Mouse (Mus musculus) forebrain, postnatal 0 days (tissue): Measurements from ENCODE around the gene Tnfsf15. TPM values are rescaled to one million over a fixed set of nuclear protein-coding genes. Genes with fewer than 3 reads are reported as not detected.

Source experiments
- ATAC-seq: fragments of 200-750 bp; cut with Nextera tagmentation; 2 replicates; pipeline ENCODE4 v1.8.0; 2017; ENCODE audit warnings: mild to moderate bottlenecking, moderate library complexity
- DNase-seq: peaks from one replicate; pipeline ENCODE4 v3.0.0-alpha.2; 2015
- H3K27ac ChIP-seq: fragments of 300-500 bp; sonication (generic); 2 replicates; pipeline ENCODE4 v1.5.1; 2014; ENCODE audit warnings: low read depth, mild to moderate bottlenecking, antibody characterized with exemption, low read length, moderate library complexity, mixed read lengths
- H3K27me3 ChIP-seq: fragments of 300-500 bp; sonication (generic); 2 replicates; pipeline ENCODE4 v1.6.1; 2014; ENCODE audit warnings: mild to moderate bottlenecking, low read length, mixed read lengths; ENCODE audit not compliant: insufficient read depth
- H3K36me3 ChIP-seq: fragments of 300-500 bp; sonication (generic); 2 replicates; pipeline ENCODE4 v1.6.1; 2014; ENCODE audit warnings: mild to moderate bottlenecking, moderate library complexity; ENCODE audit not compliant: insufficient read depth
- H3K4me1 ChIP-seq: fragments of 300-500 bp; sonication (generic); 2 replicates; pipeline ENCODE4 v1.6.1; 2014; ENCODE audit warnings: antibody characterized with exemption; ENCODE audit not compliant: insufficient read depth
- H3K4me2 ChIP-seq: fragments of 300-500 bp; sonication (generic); 2 replicates; pipeline ENCODE4 v1.6.1; 2014; ENCODE audit warnings: low read depth, mild to moderate bottlenecking, moderate library complexity
- H3K4me3 ChIP-seq: fragments of 300-500 bp; sonication (generic); 2 replicates; pipeline ENCODE4 v1.5.1; 2014; ENCODE audit warnings: low read depth, low read length, mixed read lengths
- H3K9ac ChIP-seq: fragments of 300-500 bp; sonication (generic); 2 replicates; pipeline ENCODE4 v1.6.1; 2014; ENCODE audit warnings: mild to moderate bottlenecking
- H3K9me3 ChIP-seq: fragments of 300-500 bp; sonication (generic); 2 replicates; pipeline ENCODE4 v1.6.1; 2016; ENCODE audit warnings: low read length
- CTCF ChIP-seq: sonication (generic); IDR thresholded peaks from 2 replicates; pipeline ENCODE4 v1.5.1; 2016; ENCODE audit warnings: antibody characterized with exemption, control low read depth, low read depth
- WGBS: fragments of 180-500 bp; shearing (Covaris S2); extraction: QIAGEN DNeasy Blood & Tissue Kit; methylation state at CpG from one replicate; pipeline ENCODE4 v1.1.7; 2014; 5-methylcytosine and 5-hydroxymethylcytosine counted together
- polyA plus RNA-seq: library from polyadenylated mRNA; unstranded; fragments of >200 nt; fragmentation: Nextera tagmentation; extraction: Ambion mirVana; gene quantifications from 2 replicates; pipeline ENCODE4 v1.2.1, GENCODE M21; 2015
- total RNA-seq: library from RNA; depleted of rRNA; stranded (reverse); fragments of >200 nt; gene quantifications from 2 replicates; pipeline ENCODE4 v1.2.3, GENCODE M21; 2014

Tnfsf15 gene
- total and polyA plus RNA-seq, 2 experiments from 2014 or later: not detected

- no peak for TF ChIP-seq CTCF
- 95% methylated on average over 4 of the region's 4 CpGs for whole genome bisulfite sequencing
These were observed 42.8 kb downstream of the Tnfsf15 start for GRCm38 (mm10) chr4:63702006-63702704.

GRCm38 (mm10) chr4:63699749-63700148, 45.2 kb downstream of the Tnfsf15 start:
- Histone ChIP-seq H3K27ac (no peak overlapping the region), H3K4me3 (no peak overlapping the region), H3K36me3 (no peaks in the 10 kb centered on the region), H3K9ac (no peak overlapping the region), H3K4me2 (no peak overlapping the region), H3K4me1 (no peaks in the 10 kb centered on the region), H3K9me3 (no peaks in the 10 kb centered on the region), H3K27me3 (no peaks in the 10 kb centered on the region)
- WGBS: 49% methylated on average over 3 of the region's 3 CpGs
- ATAC-seq (no peak), DNase-seq (no peak)
- no peak for TF ChIP-seq CTCF

More at GRCm38 (mm10) chr4:63702006-63702704, 42.8 kb downstream of the Tnfsf15 start:
- ATAC-seq (no peak), DNase-seq (no peak)
- no peak overlapping the region for H3K4me2 ChIP-seq
- H3K9ac ChIP-seq: no peak overlapping the region
- no peaks in the 10 kb centered on the region for H3K9me3 ChIP-seq
- no peaks in the 10 kb centered on the region for H3K4me1 ChIP-seq
- H3K27ac ChIP-seq: no peak overlapping the region
- H3K4me3 ChIP-seq: no peak overlapping the region
- H3K27me3 ChIP-seq: no peaks in the 10 kb centered on the region
- H3K36me3 ChIP-seq: no peaks in the 10 kb centered on the region

DNA sequence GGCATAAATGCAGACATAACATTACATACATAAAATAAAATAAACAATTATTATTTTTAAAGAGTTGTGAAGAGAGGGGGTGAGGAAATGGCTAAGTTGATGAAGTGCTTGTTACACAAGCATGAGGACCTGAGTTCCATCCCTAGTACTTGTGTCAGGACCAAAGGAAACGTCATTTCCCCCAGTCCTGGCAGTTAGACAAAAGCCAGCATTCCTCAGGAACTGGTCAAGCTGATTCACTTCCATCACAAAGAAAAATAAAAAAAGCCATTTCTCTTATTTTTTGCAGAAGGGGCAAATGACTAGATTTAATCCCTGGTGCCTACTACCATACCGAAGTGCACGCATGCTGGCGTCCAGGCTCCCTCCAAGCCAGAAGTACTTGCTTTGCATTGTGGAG, 48.0 kb downstream of the Tnfsf15 start:
- no peak overlapping the region for H3K27ac ChIP-seq
- H3K9ac ChIP-seq: no peak overlapping the region
- DNase-seq (no peak), ATAC-seq (no peak)
- no peaks in the 10 kb centered on the region for H3K36me3 ChIP-seq
- H3K27me3 ChIP-seq: no peaks in the 10 kb centered on the region
- no peaks in the 10 kb centered on the region for H3K9me3 ChIP-seq
- no peaks in the 10 kb centered on the region for H3K4me1 ChIP-seq
- H3K4me3 ChIP-seq: no peak overlapping the region
- no peak overlapping the region for H3K4me2 ChIP-seq
- TF ChIP-seq CTCF: no peak
- WGBS: 86% methylated on average over 4 of the region's 4 CpGs

DNA sequence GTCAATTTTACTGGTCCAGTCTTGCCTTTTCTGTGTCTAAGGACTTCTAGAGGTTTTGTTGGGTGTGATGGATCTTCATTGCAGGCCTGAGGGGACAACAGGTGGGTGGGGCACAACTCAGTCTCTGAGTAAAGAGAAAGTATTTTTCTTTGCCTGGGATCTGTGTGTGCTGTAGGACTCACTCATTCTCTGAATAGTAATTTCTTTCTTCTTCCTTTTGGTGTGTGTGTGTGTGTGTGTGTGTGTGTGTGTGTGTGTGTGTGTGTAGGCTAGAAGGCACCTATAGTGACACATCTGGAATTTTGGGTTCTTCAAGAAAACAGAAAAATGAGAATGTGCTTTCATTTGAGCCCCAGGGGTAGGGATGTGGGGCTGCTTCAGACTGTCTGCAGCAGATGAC, 52.6 kb downstream of the Tnfsf15 start:
- Histone ChIP-seq H3K4me3 (no peak overlapping the region), H3K9me3 (no peaks in the 10 kb centered on the region), H3K4me1 (no peaks in the 10 kb centered on the region), H3K4me2 (no peak overlapping the region), H3K9ac (no peak overlapping the region), H3K27me3 (no peaks in the 10 kb centered on the region), H3K27ac (no peak overlapping the region), H3K36me3 (no peaks in the 10 kb centered on the region)
- DNase-seq (no peak), ATAC-seq (no peak)
- no peak for TF ChIP-seq CTCF

- H3K27ac ChIP-seq: no peak overlapping the region
- H3K4me2 ChIP-seq: no peak overlapping the region
- no peak for TF ChIP-seq CTCF
- H3K4me3 ChIP-seq: no peak overlapping the region
- WGBS: 76% methylated on average over 8 of the region's 8 CpGs
- no peaks in the 10 kb centered on the region for H3K27me3 ChIP-seq
- H3K36me3 ChIP-seq: no peaks in the 10 kb centered on the region
- DNase-seq: no peak
- no peak for ATAC-seq
- no peaks in the 10 kb centered on the region for H3K9me3 ChIP-seq
- H3K4me1 ChIP-seq: no peaks in the 10 kb centered on the region
- H3K9ac ChIP-seq: no peak overlapping the region
These were observed 57.5 kb downstream of the Tnfsf15 start for GRCm38 (mm10) chr4:63687429-63687828.

DNA sequence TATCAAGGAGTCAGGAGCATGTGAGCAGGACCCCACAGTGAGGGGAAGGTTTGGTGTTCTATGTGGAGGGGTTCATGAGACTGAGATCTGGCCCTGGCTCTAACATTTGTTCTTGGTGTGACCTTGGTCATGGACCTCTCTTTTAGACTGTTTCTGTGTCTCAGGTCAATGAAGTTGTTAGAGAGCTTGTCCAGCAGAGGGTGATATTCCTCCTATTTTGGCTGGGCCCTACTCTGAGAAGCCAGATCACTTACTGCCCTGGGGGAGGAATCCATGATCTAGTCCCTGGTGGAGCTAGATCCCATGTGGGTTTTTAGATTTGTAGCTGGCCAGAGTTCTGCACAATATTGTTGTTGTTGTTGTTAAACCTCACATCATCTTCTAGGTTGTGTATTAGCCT, 58.8 kb downstream of the Tnfsf15 start:
- Histone ChIP-seq H3K4me3 (no peak overlapping the region), H3K36me3 (no peaks in the 10 kb centered on the region), H3K27me3 (no peaks in the 10 kb centered on the region), H3K4me2 (no peak overlapping the region), H3K9ac (no peak overlapping the region), H3K9me3 (no peaks in the 10 kb centered on the region), H3K27ac (no peak overlapping the region), H3K4me1 (no peaks in the 10 kb centered on the region)
- ATAC-seq (no peak), DNase-seq (no peak)
- peak; percentile 56 for TF ChIP-seq CTCF

GRCm38 (mm10) chr4:63685253-63685525, 59.7 kb downstream of the Tnfsf15 start:
- no peak for TF ChIP-seq CTCF
- no peak overlapping the region for H3K4me3 ChIP-seq
- no peak overlapping the region for H3K4me2 ChIP-seq
- H3K9me3 ChIP-seq: no peaks in the 10 kb centered on the region
- DNase-seq (no peak), ATAC-seq (no peak)
- no peaks in the 10 kb centered on the region for H3K4me1 ChIP-seq
- 62% methylated on average over 4 of the region's 4 CpGs for WGBS
- no peak overlapping the region for H3K27ac ChIP-seq
- no peak overlapping the region for H3K9ac ChIP-seq
- no peaks in the 10 kb centered on the region for H3K36me3 ChIP-seq
- H3K27me3 ChIP-seq: no peaks in the 10 kb centered on the region
